Mouse (Mus musculus): ENCODE results near the gene Wipi1. TPM values are rescaled to one million over a fixed set of nuclear protein-coding genes. Genes with fewer than 3 reads are reported as not detected.
"Not testable (repeated sequence)": the region's sequence is repeated elsewhere in the genome, so short reads cannot be mapped to it uniquely, and the experiment has no call there.

Wipi1 gene
- polyA plus RNA-seq (2015; fragmentation: Nextera tagmentation; extraction: Ambion mirVana), result 14.3 and 15.6 TPM in 2 replicates

GRCm38 (mm10) chr11:109611303-109612149 is at the start of gene Wipi1:
Gene Wipi1 (minus strand): TSS chr11:109611967.
- ATAC-seq, result peak; percentile 97
- peak within 1 kb of the TSS; percentile 73 for H3K9ac ChIP-seq (ENCODE audit: low read depth, low read length)
- WGBS, result under 1% methylated on average over 48 of the region's 58 CpGs
- H3K27ac ChIP-seq (ENCODE audit: low read length), result peak within 1 kb of the TSS; percentile 73
- no peaks in the 10 kb centered on the region for H3K9me3 ChIP-seq (replicated peaks; ENCODE audit: control insufficient read depth, low read length, poor library complexity, severe bottlenecking)
- H3K4me3 ChIP-seq (ENCODE audit: low read depth, low read length), result peak within 1 kb of the TSS; percentile 68
- H3K4me1 ChIP-seq (ENCODE audit: control insufficient read depth, insufficient read depth, low read length), result peaks cover 16% of the 10 kb centered on the region
- H3K27me3 ChIP-seq (ENCODE audit: control insufficient read depth, insufficient read depth, low read depth, low read length), result no peaks in the 10 kb centered on the region
- peak within 1 kb of the TSS; percentile 88 for H3K4me2 ChIP-seq (ENCODE audit: low read length)
- H3K36me3 ChIP-seq (ENCODE audit: control insufficient read depth, insufficient read depth, low read length), result no peaks in the 10 kb centered on the region

GRCm38 (mm10) chr11:109660526-109660925 is 48.8 kb upstream of the Wipi1 start:
- not testable (repeated sequence) for H3K4me2 ChIP-seq (ENCODE audit: low read length); H3K4me1 ChIP-seq (ENCODE audit: control insufficient read depth, insufficient read depth, low read length); H3K27ac ChIP-seq (ENCODE audit: low read length); H3K4me3 ChIP-seq (ENCODE audit: low read depth, low read length); H3K9me3 ChIP-seq (replicated peaks; ENCODE audit: control insufficient read depth, low read length, poor library complexity, severe bottlenecking); H3K9ac ChIP-seq (ENCODE audit: low read depth, low read length); ATAC-seq; H3K27me3 ChIP-seq (ENCODE audit: control insufficient read depth, insufficient read depth, low read depth, low read length)
- 90% methylated on average over 8 of the region's 8 CpGs for WGBS
- peaks cover 41% of the 10 kb centered on the region for H3K36me3 ChIP-seq (ENCODE audit: control insufficient read depth, insufficient read depth, low read length)

DNA sequence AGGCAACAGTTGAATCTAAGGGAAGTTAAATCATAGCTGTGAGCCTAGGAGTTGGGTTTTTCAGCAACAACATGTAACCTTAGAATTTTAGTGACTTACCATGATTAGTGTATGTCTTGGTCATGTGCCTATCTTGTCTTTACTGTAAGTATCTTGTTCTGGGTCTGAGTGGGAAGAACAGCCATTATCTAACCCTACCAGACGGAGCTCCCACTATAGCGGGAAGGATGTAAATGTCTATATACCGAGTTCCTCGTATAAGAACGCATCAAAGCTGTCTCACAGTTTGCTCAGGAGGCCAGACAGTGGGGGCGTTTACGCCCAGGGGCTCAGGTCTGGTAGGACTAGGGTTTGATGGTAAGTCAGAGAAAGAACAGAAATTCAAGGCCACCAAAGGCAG is 44.5 kb upstream of the Wipi1 start:
- WGBS, result 92% methylated on average over 7 of the region's 7 CpGs
- H3K27me3 ChIP-seq (ENCODE audit: control insufficient read depth, insufficient read depth, low read depth, low read length), result no peaks in the 10 kb centered on the region
- no peaks in the 10 kb centered on the region for H3K9me3 ChIP-seq (replicated peaks; ENCODE audit: control insufficient read depth, low read length, poor library complexity, severe bottlenecking)
- no peak overlapping the region for H3K27ac ChIP-seq (ENCODE audit: low read length)
- H3K4me2 ChIP-seq (ENCODE audit: low read length), result no peak overlapping the region
- ATAC-seq, result no peak
- no peak overlapping the region for H3K4me3 ChIP-seq (ENCODE audit: low read depth, low read length)
- H3K36me3 ChIP-seq (ENCODE audit: control insufficient read depth, insufficient read depth, low read length), result peaks cover 22% of the 10 kb centered on the region
- peaks cover 28% of the 10 kb centered on the region for H3K4me1 ChIP-seq (ENCODE audit: control insufficient read depth, insufficient read depth, low read length)
- no peak overlapping the region for H3K9ac ChIP-seq (ENCODE audit: low read depth, low read length)

DNA sequence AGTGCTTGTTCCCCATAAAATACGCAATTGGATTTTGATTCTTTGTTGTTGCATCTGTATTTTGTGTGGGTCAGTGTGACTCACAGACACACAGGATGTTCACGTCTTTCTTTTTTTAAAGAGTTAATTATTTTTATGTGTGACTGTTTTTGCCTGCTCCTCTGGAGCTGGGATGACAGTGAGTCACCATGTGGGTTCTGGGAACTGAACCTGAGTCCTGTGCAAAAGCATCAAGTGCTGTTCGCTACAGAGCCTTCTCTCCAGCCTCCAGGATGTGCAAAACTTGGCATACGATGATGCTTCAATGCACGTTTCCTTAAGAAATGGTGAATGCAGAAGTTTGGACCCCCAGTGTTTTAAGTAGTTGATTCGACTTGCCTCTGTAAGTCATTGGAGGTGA is 42.8 kb upstream of the Wipi1 start:
- no peak for ATAC-seq
- Histone ChIP-seq H3K27ac (ENCODE audit: low read length) (no peak overlapping the region), H3K4me3 (ENCODE audit: low read depth, low read length) (no peak overlapping the region), H3K4me1 (ENCODE audit: control insufficient read depth, insufficient read depth, low read length) (peaks cover 28% of the 10 kb centered on the region), H3K9me3 (replicated peaks; ENCODE audit: control insufficient read depth, low read length, poor library complexity, severe bottlenecking) (no peaks in the 10 kb centered on the region), H3K4me2 (ENCODE audit: low read length) (no peak overlapping the region), H3K27me3 (ENCODE audit: control insufficient read depth, insufficient read depth, low read depth, low read length) (no peaks in the 10 kb centered on the region), H3K36me3 (ENCODE audit: control insufficient read depth, insufficient read depth, low read length) (0 out of 2 replicates have a peak, but pooled peaks cover 9% of the 10 kb centered on the region), H3K9ac (ENCODE audit: low read depth, low read length) (no peak overlapping the region)
- WGBS, result 90% methylated on average over 6 of the region's 6 CpGs

GRCm38 (mm10) chr11:109653201-109653600 is 41.4 kb upstream of the Wipi1 start:
- Histone ChIP-seq H3K4me3 (ENCODE audit: low read depth, low read length) (no peak overlapping the region), H3K36me3 (ENCODE audit: control insufficient read depth, insufficient read depth, low read length) (0 out of 2 replicates have a peak, but pooled peaks cover 9% of the 10 kb centered on the region), H3K27me3 (ENCODE audit: control insufficient read depth, insufficient read depth, low read depth, low read length) (no peaks in the 10 kb centered on the region), H3K4me2 (ENCODE audit: low read length) (peak overlapping the region; percentile 98), H3K4me1 (ENCODE audit: control insufficient read depth, insufficient read depth, low read length) (peaks cover 39% of the 10 kb centered on the region), H3K27ac (ENCODE audit: low read length) (no peak overlapping the region), H3K9me3 (replicated peaks; ENCODE audit: control insufficient read depth, low read length, poor library complexity, severe bottlenecking) (no peaks in the 10 kb centered on the region), H3K9ac (ENCODE audit: low read depth, low read length) (peak overlapping the region; percentile 4; the same call in 1 of the 2 replicates)
- WGBS, result 65% methylated on average over 8 of the region's 8 CpGs
- ATAC-seq, result no peak

GRCm38 (mm10) chr11:109652505-109652904 is 40.7 kb upstream of the Wipi1 start:
- 0 out of 2 replicates have a peak, but pooled peaks cover 9% of the 10 kb centered on the region for H3K36me3 ChIP-seq (ENCODE audit: control insufficient read depth, insufficient read depth, low read length)
- H3K9me3 ChIP-seq (replicated peaks; ENCODE audit: control insufficient read depth, low read length, poor library complexity, severe bottlenecking), result no peaks in the 10 kb centered on the region
- H3K27ac ChIP-seq (ENCODE audit: low read length), result no peak overlapping the region
- 57% methylated on average over 6 of the region's 6 CpGs for WGBS
- no peaks in the 10 kb centered on the region for H3K27me3 ChIP-seq (ENCODE audit: control insufficient read depth, insufficient read depth, low read depth, low read length)
- peaks cover 43% of the 10 kb centered on the region for H3K4me1 ChIP-seq (ENCODE audit: control insufficient read depth, insufficient read depth, low read length)
- ATAC-seq, result no peak
- peak overlapping the region; percentile 95 for H3K4me3 ChIP-seq (ENCODE audit: low read depth, low read length)
- H3K4me2 ChIP-seq (ENCODE audit: low read length), result peak overlapping the region; percentile 98
- H3K9ac ChIP-seq (ENCODE audit: low read depth, low read length), result peak overlapping the region; percentile 97

- peak overlapping the region; percentile 95 for H3K4me3 ChIP-seq (ENCODE audit: low read depth, low read length)
- WGBS, result under 1% methylated on average over 21 of the region's 21 CpGs
- ATAC-seq, result 0 out of 2 replicates have a peak, but pooled peaks have one; percentile 1
- peaks cover 43% of the 10 kb centered on the region for H3K4me1 ChIP-seq (ENCODE audit: control insufficient read depth, insufficient read depth, low read length)
- H3K4me2 ChIP-seq (ENCODE audit: low read length), result peak overlapping the region; percentile 98
- H3K27me3 ChIP-seq (ENCODE audit: control insufficient read depth, insufficient read depth, low read depth, low read length), result no peaks in the 10 kb centered on the region
- no peaks in the 10 kb centered on the region for H3K9me3 ChIP-seq (replicated peaks; ENCODE audit: control insufficient read depth, low read length, poor library complexity, severe bottlenecking)
- H3K36me3 ChIP-seq (ENCODE audit: control insufficient read depth, insufficient read depth, low read length), result 0 out of 2 replicates have a peak, but pooled peaks cover 6% of the 10 kb centered on the region
- peak overlapping the region; percentile 97 for H3K9ac ChIP-seq (ENCODE audit: low read depth, low read length)
- peak overlapping the region; percentile 97 for H3K27ac ChIP-seq (ENCODE audit: low read length)
Observed at GRCm38 (mm10) chr11:109651566-109652024, 39.8 kb upstream of the Wipi1 start.

DNA sequence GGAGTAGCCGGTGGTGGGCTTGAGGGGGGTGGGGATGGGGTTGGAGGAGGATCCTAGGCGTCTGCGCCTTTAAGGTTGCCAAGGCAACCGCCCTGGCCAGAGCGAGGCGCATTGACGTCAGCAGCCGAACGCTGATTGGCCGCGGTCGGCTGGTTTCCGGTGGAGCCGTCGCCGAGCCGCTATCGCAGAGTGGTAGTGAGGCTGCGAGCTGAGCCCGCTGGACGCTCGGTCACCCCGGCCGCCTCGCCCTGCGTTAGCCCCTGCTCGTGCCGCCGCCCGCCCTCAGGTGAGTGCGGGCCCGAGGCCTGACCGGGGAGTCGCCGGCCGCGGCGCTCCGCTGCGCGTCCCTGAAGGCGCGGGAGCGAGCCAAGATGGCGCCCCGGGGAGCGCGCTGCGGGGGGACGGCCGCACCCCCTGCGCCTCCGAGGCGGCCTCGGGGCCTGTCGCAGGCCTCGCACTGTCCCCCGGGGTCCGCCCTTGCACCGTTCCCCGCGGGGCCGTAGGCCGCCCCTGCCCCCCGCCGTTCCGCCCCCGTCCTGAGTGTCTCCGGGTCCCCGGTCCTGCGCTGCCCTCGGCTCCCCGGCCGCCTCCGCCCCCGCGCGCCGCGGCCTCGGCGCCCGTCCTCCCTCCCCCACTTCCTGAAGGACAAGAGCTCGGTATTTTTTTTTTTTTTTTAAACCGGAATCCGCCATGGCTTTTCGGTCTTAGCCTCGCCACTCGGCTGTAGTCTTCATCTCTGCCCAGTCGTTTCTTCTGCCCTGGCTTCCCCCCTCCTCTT is 39.2 kb upstream of the Wipi1 start:
- ATAC-seq, result peak; percentile 94
- peaks cover 43% of the 10 kb centered on the region for H3K4me1 ChIP-seq (ENCODE audit: control insufficient read depth, insufficient read depth, low read length)
- H3K4me3 ChIP-seq (ENCODE audit: low read depth, low read length), result peak overlapping the region; percentile 95
- no peaks in the 10 kb centered on the region for H3K9me3 ChIP-seq (replicated peaks; ENCODE audit: control insufficient read depth, low read length, poor library complexity, severe bottlenecking)
- H3K27ac ChIP-seq (ENCODE audit: low read length), result peak overlapping the region; percentile 97
- H3K9ac ChIP-seq (ENCODE audit: low read depth, low read length), result peak overlapping the region; percentile 97
- peak overlapping the region; percentile 98 for H3K4me2 ChIP-seq (ENCODE audit: low read length)
- WGBS, result under 1% methylated on average over 65 of the region's 90 CpGs
- no peaks in the 10 kb centered on the region for H3K27me3 ChIP-seq (ENCODE audit: control insufficient read depth, insufficient read depth, low read depth, low read length)
- 0 out of 2 replicates have a peak, but pooled peaks cover 4% of the 10 kb centered on the region for H3K36me3 ChIP-seq (ENCODE audit: control insufficient read depth, insufficient read depth, low read length)

Data from midbrain, embryonic 16.5 days (tissue).